Mouse (Mus musculus): ENCODE measurements around the gene Csrnp2.

- TF ChIP-seq CTCF (IDR thresholded peaks at IDR 0.05; ENCODE audit: extremely low read depth, insufficient read length, insufficient replicate concordance, low read depth, low read length): no peak
- peak; percentile 98 for TF ChIP-seq POLR2A (IDR thresholded peaks at IDR 0.05; ENCODE audit: low read depth, low read length)
Observed at GRCm38 (mm10) chr15:100495102-100495501, at the start of gene Csrnp2.

All from small intestine, adult 2 months (tissue).